Mouse (Mus musculus) embryo, embryonic 11 days (tissue): ENCODE data around the gene Nudt15.
"Not testable (repeated sequence)": the region's sequence is repeated elsewhere in the genome, so short reads cannot be mapped to it uniquely, and the experiment has no call there.

ENCODE experiments used
- DNase-seq: peaks from one replicate; pipeline ENCODE4 v3.0.0-alpha.2; 2015

Gene Nudt15

GRCm38 (mm10) chr14:73548051-73548450 lies at the start of gene Nudt15:
TSS of gene Nudt15 (minus strand) at chr14:73548242.
- no peak for DNase-seq

- no peak for DNase-seq
Measured at GRCm38 (mm10) chr14:73592166-73592565, 44.1 kb upstream of the Nudt15 start.

DNA sequence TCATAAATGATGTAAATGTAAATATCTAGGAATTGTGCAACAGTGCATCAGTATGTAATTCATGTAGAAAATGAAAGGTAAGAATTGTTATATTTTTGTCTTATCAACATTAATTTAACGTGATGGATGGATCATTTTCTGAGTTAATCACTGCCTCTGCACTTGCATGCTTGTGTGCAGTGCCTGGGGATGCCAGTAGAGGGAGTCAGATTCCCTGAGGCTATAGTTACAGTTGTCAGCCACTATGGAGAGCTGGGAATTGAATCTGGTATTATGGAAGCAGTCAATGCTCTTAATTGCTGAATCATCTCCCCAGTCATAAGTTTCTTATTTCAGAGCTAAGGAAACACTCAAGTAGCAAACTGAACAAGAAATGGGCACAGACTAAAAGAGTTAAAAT lies 40.0 kb upstream of the Nudt15 start:
- DNase-seq, result no peak

GRCm38 (mm10) chr14:73576336-73576735 lies 28.3 kb upstream of the Nudt15 start:
- DNase-seq, result no peak

- no peak for DNase-seq
Measured at GRCm38 (mm10) chr14:73574053-73574452, 26.0 kb upstream of the Nudt15 start.

DNA sequence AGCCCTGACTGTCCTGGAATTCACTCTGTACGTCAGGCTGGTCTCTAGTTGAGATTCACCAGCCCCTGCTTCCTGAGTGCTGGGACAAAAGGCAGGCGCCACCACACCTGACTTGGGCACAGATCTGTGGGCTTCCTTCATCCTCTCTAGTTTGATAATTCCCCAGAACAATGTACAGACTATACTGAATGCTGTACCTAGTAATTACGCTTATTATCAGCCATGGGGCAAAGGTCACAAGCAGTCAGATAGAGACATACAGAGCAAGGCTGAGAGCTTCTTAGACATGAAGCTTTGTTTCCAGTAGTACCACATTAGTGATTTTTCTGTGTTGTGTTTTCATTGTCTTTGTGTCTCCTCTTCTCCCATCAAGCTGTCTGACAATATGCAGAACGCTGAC lies 23.1 kb upstream of the Nudt15 start:
- no peak for DNase-seq

DNA sequence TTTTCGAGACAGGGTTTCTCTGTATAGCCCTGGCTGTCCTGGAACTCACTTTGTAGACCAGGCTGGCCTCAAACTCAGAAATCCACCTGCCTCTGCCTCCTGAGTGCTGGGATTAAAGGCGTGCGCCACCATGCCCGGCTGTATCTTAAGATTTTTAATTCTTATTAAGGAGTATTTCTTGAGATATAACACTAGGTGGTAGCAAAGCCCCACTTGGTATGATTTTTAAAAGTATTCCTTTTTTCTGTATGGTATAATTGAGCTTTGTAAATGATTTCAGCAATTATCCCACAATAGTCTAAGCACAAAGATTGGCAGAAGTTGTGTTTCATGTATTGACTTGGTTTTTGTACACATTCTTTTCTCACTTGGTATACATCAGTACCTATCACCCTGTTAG lies 21.8 kb upstream of the Nudt15 start:
- DNase-seq, result not testable (repeated sequence)

DNA sequence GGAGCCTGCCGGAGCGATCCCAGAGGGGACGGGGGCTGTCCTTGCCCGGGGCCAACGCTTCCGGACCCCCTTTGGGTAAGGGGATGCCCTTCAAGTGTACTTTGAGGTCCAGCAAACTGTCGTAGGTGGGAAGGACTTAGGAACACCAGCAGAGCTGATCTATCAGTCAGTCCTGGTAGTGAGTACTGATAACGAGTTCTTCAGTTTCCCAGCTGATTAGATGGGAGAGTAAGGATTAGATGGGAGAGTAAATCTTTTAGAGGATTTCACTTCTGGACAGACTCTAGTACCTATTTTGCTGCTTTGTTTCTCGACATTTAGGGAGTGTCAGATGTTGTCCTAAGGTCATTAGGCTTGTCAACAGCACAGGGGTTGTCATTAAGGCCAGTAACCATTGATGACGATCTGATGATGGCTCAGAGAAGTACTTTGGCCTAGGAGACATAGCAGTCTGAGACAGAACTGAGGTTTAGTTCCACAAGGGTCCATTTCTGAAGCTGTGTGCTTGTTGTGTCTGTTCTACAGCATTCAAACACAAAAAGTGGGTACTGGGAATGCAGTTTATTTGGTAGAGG lies 5.2 kb upstream of the Nudt15 start:
- DNase-seq, result peak; percentile 4

DNA sequence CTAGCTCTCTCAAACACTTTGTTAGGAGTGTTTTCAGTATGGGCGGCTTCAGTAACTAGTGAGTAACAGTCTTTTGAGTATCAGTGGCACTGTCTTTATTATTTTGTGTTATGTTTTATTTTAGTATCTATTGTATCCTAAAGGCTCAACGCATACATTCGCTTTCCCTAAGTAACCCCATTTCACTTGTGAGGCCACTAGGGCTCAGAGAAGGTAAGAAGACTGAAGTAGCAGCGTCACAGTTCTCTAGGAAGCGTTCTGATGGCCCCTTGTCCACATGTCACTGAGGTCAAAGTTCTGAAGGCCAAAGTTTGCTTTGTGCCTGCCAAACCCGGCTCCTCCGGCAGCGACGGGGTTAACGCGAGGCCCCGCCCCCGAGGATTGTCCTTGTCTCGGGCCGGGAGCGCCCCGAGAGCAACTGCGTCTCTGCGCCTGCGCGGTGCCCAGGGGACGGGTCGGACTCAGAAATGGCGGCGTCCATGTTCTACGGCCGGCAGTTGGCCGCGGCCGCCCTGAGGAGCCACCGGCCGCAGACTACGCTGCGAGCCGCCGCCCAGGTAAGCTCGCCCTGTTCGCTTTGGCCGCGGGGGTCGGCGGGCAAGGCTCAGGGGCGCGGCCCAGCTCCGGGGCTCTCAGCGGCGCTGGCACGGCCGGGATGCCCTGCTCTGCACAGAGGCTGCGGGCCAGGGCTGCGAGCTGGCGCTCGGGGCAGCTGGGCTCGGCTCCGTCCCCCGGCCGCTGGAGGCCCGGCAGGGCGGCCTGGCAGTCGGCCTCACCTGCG lies 4.5 kb upstream of the Nudt15 start:
- DNase-seq, result peak; percentile 98

GRCm38 (mm10) chr14:73551164-73551563 lies 3.1 kb upstream of the Nudt15 start:
- DNase-seq, result no peak

DNA sequence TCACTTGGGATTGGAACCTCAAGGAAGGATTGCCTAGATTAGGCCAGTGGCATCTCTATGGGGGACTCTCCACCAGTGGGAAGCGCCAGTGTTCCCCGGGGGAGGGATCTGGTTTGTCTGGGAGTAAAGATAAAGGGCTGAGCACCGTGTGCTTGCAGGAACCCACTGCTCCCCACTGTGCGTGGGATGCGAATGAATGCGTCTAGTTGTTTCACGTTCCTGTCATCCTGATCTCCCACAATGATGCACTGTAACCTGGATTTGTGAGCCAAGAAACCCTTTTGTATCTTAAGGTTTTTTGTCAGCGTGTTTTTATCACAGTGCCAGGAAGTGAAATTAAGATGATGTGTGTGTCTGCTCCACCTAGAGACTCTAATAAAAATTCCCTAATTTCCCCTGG lies 2.7 kb upstream of the Nudt15 start:
- DNase-seq, result no peak

DNA sequence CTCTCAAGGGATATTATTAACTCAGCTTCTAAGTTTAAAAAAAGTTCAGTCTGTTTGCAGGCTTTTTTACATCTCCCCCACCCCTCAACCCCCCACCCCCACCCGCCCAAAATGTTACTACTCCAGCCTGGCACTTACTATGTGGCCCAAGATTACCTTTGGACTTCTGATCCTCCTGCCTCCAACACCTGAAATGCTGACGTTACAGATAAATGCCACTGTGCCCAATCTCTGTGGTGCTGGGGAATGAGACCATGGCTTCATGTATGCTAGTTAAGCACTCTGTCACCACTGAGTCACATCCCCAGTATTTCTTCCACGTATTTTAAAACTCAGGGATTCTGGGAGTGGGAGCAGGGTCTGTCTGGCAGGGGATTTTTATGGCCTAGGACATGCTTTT lies 2.2 kb upstream of the Nudt15 start:
- DNase-seq, result no peak

DNA sequence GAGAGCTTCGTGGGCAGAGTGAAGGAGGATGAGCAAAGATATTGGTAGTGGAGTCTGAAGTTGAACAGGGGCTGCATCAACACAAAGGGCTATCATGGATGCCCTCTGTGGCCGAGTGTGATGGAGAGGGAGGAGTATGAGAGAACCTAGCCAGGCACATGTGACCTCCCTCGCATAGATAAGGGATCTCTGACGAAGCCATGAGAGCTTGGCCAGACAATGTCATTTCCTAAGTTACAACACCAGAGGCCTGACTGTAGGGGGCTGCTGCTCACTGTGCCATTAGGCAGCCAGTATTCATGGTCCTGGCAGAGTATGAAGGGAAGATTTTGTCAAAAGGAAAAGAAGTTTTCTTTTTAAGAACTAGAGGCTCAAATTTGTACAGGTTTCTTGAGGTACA lies 1.0 kb downstream of the Nudt15 start:
- DNase-seq, result no peak

GRCm38 (mm10) chr14:73543781-73544180 lies 4.3 kb downstream of the Nudt15 start:
- DNase-seq, result no peak

- no peak for DNase-seq
Measured at GRCm38 (mm10) chr14:73535641-73536040, 12.4 kb downstream of the Nudt15 start.

- no peak for DNase-seq
Measured at GRCm38 (mm10) chr14:73533755-73534465, 14.1 kb downstream of the Nudt15 start.

GRCm38 (mm10) chr14:73528661-73529060 lies 19.4 kb downstream of the Nudt15 start:
- DNase-seq, result not testable (repeated sequence)

GRCm38 (mm10) chr14:73524766-73525448 lies 23.1 kb downstream of the Nudt15 start, which contains the start of gene Sucla2:
TSS of gene Sucla2 (plus strand) at chr14:73525319.
- peak; percentile 96 for DNase-seq

DNA sequence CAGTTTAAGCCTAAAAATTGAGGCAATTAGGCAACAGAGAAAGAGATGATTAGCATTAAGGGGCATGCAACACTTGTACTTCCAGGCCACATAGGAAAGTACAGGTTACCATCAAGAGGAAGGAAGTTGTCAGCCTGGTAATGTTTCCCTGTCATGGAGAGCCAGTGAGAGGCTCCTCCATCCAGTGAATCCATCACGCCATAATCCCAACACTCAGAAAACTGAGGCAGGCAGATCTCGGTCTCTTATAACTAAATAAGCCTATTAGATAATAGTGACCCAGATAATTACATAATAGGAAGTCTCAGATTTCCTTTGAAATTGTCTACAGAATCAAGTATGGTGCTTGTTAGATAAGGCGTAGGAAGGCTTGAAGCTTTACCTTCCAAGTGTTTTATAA lies 23.9 kb downstream of the Nudt15 start:
- DNase-seq, result no peak

DNA sequence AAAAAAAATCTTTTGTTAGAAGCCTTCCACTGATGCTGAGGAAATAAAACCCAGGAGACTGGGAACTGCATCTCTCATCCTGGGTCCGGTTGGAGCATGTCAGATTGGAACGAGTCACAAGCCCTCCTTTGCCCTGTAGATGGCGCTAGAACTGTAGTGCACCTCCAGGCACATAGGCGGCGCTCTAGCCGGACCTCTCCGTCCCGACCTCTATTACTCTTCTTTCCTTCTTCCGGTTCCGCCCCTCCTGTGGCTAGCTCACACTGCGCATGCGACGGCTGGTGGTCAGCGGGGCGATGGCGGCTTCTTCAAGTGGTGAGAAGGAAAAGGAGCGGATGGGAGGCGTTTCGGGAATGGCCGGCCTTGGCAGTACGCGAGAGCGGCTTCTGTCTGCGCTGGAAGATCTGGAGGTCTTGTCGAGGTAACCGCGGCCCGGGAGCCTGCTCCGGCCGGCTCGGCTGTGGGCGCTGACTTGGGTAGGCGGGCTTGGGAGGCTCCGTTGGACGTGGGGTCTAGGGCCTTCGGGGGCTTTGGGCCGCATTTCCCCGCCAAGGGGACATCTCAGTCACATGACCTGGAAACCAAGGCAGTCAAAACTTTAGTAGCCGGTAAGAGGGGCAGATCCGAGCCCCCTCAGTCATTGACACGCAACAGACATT lies 38.1 kb downstream of the Nudt15 start, which contains the start of gene Med4:
TSS of gene Med4 (plus strand) at position 261 of the 659 bp plus-strand sequence.
- DNase-seq, result peak; percentile 96

- DNase-seq, result no peak
Measured at GRCm38 (mm10) chr14:73508630-73509395, 39.2 kb downstream of the Nudt15 start.
